Mouse (Mus musculus) ES-Bruce4 (cell line): ENCODE results near the gene Ackr3.

Experiments
- CTCF ChIP-seq: IDR thresholded peaks from one replicate; pipeline ENCODE4 v1.8.1; 2011; ENCODE audit warnings: low read depth, low read length
- EP300 ChIP-seq: IDR thresholded peaks from 2 replicates; pipeline ENCODE4 v1.6.1; 2011; ENCODE audit warnings: low read depth, low read length; ENCODE audit not compliant: insufficient read depth
- POLR2A ChIP-seq: IDR thresholded peaks from one replicate; pipeline ENCODE4 v1.8.1; 2011; ENCODE audit warnings: low read length; ENCODE audit not compliant: insufficient read depth

DNA sequence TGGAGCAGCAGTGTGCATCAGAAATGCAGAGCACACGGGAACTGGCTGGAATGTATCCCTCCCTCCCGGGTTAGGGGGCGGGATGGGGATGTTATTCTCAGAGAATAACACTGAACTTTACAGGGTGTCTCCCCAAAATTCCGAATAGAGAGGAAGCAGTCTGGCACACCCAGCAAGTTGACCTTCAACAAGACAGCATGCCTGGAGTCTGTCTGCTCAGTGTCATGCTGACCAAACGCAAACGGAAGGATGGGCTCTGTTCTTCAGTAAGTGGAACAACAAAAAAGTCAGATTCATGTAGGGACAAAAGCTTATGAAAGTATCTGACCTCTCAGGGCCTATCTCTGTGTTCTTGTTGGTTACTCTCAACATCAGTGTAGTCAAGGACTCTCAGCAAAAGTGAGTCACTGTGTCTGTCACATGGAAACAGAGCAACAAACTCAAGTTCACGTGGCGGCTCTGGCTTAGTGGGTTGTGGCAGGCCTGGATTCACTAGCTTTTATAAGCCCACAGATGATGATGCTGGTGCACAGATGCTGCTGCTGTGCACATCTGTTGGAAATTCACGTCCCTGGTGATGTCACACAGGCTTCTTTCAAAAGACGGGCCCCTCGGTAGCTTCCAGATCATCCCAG, 54.6 kb downstream of the Ackr3 start:
- TF ChIP-seq POLR2A, result no peak
- TF ChIP-seq CTCF, result no peak
- TF ChIP-seq EP300, result no peak
